Mouse (Mus musculus) thymus, postnatal 14 days (tissue): ENCODE measurements around the gene Tmem63c.

Experiments
- DNase-seq: peaks from one replicate; pipeline ENCODE4 v3.0.0; 2021

The Tmem63c gene

GRCm38 (mm10) chr12:87065446-87065845, 44.3 kb downstream of the Tmem63c start:
- DNase-seq: no peak

GRCm38 (mm10) chr12:87066429-87066828, 45.3 kb downstream of the Tmem63c start:
- no peak for DNase-seq

DNA sequence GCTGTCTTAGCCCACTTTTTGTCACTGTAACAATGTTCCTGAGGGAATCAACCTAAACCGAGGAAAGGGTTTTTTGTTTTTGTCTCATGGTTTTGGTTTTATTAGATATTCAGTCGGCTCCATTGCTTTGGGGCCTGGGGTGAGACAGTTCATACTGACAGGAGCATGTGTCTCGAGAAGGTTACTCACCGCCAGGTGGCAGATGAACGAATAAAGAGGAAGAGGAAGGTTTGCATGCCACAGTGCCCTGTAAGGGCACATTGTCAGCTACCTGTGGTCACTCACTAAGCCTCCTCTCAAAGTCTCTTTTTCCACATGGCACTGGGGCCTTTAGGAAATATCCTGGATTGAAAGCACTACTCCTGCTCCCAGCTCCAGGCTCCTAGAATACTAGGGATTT, 49.4 kb downstream of the Tmem63c start:
- DNase-seq: no peak

DNA sequence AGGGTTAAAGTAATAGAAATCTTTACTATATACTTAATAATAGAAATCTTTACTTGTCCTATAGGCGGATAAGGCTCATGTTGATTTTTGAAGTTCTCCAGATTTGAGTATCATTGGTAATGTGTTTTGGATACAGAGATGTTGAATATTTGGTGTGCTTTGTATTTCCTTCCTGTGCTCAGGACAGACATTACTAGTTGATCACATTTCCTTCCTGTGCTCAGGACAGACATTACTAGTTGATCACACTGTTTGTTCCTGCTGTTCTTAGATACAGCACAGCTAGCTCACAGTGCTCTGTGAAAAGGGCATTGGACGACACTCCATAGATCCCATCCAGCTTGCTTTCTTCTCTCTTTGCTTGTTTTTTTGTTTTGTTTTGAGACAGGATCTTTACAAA, 55.5 kb downstream of the Tmem63c start:
- DNase-seq: no peak

DNA sequence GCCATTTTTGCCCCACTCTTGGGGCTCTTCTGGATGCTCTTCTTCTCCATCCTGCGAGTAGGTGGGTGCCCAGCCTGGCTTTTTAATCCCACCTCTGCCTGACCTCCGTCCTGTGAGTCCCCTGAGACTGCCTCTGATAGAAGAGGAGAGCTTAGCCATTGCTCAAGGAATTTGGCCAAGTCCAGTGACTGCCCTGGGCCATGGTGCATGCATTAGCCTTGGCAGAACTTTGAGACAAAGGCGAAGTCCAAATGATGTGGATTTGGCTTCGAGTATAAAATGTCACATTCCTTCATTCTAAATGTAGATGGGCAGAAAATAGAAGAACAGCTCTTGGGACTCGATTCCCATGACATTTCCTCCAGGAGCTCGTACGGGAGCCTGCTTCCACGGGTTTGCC, 61.7 kb downstream of the Tmem63c start:
- no peak for DNase-seq

DNA sequence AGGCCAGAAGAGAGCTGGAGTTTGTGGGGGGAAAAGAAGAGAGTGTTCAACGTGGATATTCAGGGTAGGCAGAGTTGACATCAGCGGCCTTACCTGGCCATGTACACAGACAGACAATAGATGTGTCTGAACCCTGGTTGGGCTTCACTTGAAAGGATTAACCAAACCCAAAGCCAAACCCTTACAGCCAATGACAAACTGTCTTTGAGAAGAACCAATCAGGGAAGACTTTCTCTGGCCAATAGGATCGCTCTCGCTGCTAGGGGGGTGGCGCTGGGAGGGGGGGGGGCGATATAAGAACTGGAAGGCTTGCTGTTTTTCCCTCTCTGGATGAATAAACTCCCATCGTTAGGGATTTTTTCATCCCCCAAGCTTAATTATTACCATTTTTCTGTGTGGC, 66.1 kb downstream of the Tmem63c start:
- no peak for DNase-seq

DNA sequence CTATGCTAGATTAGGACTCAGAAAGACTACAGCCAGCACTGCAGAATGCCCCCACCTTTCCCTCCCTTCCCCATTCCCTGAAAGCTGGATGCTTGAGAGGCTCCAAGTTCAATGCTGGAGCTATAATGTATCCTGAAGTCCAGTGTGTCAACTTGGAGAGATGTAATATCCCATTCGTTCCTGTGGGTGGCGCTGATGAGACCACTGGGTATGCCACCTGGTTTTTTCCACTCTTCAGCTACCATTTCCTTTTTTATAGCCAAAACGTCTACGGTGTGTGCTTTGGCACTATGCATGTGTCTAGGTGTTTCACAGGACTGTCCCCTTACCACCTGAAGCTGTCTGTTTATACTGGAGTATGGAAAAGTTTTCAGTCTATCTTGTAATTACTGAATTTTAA, 67.2 kb downstream of the Tmem63c start:
- DNase-seq: peak; percentile 24

DNA sequence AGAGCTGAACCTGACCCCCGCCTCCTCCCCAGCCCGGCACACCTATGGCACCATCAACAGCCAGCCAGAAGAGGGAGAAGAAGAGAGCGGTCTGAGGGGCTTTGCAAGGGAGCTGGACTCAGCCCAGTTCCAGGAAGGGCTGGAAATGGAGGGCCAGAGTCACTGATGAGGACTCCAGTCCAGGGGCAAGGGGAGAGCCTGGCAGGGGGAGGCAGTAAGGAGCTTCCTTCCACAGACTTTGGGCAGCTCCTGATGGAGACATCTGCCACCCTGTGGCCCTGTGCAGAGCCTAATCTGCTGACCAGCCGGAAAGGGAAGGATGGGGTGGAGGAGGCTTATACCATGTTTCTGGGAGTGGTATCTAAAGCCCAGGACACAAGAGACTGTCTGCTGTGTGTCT, 68.1 kb downstream of the Tmem63c start:
- no peak for DNase-seq

- no peak for DNase-seq
Observed at GRCm38 (mm10) chr12:87089701-87090100, 68.6 kb downstream of the Tmem63c start.

GRCm38 (mm10) chr12:87091916-87092315, 70.8 kb downstream of the Tmem63c start:
- DNase-seq: peak; percentile 24

DNA sequence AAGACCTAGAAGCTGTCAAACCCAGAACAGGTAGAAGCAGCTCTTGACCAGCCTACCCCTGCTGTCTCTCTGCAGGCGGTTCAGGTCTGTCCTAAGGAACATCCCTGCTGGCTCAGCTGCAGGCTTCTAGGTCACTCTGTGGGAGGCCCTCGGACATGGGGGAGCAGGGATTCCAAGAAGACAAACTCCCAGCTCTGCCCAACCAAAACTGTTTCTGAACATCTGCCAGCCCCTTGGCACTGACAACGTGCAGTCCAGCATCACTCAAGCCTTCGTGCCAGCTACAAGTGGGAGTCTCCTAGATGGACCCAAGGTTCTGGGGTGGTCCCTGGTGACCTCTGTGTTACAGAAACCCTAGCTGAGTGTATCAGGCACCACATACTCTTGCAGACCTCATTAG, 72.1 kb downstream of the Tmem63c start:
- DNase-seq: no peak

DNA sequence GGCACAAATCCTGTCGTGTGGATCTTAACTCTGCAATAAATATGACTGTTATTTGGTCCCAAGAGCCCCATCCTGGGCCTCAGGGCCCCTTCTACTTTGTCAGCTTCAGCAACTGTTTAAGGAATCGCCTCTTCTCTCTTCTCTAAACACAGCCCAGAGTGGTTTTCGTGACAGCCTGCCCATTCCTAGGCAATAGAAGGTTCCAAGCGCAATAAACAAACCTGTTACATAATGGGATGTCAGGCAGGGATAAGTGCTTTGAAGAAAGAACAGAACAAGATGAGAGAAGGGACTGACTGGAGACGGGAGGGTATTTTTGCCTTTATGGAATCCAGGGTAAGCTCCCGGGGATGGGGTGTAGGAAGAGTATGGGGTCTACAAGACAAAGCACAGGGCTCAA, 72.5 kb downstream of the Tmem63c start:
- no peak for DNase-seq

DNA sequence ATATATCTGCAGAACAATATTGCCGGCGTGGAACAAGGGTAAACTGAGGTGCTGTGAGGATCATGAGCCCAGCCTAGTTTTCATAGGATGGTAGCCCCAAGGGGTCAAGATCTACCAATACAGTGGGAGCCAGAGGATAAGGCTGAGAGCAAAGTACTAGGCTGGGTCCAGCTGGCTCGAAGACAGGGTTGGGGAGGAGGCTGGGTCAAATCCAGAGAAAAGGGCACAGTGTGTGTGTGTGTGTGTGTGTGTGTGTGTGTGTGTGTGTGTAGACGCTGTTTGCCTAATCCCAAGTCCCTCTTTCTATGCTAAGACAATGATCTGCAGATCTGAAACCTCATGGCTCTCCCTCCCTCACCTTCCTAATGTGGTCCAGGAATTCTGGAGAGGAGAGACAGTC, 79.2 kb downstream of the Tmem63c start:
- no peak for DNase-seq

DNA sequence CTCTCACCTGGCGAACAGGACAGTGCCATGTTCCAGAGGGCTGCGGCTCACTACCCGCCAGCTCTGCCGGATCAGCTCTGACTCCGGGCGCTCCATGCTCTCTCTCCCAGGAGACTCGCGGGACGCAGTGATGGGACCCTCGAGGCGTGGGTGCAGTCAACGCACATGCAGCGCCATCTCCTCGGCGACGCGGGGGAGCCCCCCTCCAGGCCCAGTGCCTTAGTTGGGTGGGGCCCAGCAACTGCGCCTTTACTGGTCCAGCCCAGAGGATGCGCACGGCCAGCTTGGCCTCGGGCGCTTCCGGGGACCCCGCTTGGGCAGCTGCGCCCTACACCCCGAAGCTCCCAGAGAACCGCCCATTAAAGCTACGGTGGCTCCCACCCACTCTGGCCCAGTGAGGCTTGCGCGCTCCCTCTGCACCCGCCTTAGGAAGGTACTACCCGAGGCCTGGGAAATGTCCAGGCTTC, 81.1 kb downstream of the Tmem63c start, which contains the start of gene Ngb:
Gene Ngb, minus strand, starts transcription at position 375 of the 467 bp plus-strand sequence.
- no peak for DNase-seq

- no peak for DNase-seq
Observed at GRCm38 (mm10) chr12:87103471-87103870, 82.3 kb downstream of the Tmem63c start.

DNA sequence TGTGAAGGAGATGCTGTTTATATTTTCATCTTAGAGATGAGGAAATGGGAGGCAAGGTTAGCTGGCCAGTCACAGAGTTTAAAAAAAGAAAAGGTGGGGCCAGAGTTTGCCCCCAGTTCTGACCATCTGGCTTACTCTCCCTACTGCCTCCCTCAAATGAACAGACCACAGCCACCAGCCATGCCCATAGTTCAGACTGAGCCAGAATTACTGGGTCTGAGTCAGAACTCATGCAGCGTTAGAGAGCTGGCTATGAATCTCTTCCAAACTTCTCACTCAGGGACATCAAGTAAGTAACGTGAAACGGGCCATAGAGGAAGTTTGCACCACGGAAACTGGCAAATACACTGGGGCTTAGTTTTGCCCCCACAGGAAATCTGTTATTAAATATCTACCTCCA, 83.7 kb downstream of the Tmem63c start:
- no peak for DNase-seq

- DNase-seq: no peak
Observed at GRCm38 (mm10) chr12:87107357-87107977, 86.3 kb downstream of the Tmem63c start.

DNA sequence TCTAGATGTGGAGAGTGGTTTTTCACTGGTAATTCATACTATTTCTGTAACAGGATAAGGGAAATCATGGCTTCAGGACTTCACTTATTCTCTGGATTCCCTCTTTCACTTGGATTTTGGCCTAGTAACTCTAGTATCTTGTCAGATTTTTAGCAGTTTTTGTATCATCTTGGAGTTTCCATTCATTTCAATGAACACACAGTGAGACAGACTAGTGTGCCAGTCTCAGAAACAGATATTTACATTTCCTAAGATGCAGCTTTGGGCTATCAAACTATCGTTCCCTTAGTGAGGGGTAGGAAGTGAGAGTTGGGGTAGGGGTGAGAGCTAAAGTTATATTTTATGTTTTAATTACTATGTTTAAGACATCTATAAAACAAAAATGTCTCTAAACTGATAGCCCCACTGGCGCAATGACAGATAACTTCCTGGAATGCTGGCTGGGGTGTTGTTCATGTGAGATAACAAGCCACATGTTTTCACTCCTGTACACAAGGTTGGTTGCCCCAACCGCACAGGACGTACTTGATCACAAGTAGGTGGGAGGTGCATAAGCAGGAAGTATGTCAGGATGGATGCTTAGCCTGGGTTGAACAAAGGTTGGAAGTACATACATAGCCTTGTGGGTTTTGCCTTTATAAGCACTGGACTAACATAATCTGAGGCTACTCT, 100.9 kb downstream of the Tmem63c start:
- DNase-seq: no peak

DNA sequence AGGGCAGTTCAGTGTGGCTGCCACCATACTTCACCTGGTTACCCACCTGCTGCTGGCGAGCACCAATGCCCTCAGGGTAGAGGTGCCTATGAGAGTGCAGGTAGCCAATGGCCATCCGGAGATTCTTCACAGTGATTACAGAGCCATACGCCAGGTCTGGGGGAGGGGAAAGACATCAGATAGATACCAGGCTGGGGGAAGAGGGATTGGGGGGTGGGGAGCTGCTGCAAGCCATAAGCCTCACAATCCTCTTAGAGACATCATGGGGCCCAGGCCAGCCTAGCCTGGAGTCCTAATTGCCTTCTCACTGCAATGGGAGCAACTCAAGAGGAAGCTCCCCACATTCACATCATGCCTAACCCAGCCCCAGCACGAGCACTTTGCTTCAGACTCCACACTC, 106.1 kb downstream of the Tmem63c start:
- DNase-seq: no peak

DNA sequence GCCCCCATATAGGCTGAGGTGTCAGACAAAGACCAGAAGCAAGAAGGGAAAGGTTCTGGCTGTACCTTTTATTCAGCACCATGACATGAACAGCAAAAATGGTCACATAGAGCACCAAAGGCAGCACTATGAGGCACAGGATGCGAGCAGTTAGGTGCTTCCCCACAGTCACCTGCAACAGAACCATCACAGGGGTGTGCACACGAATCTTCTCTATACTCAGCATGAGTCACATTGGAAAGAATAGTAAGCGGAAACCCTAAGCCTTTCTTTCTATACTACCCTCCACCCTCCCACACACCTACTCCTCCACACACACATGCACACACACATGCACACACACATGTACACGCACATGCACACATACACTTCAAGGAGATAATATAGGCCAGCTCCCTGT, 109.1 kb downstream of the Tmem63c start:
- DNase-seq: no peak

- DNase-seq: no peak
Observed at GRCm38 (mm10) chr12:87131181-87131580, 110.0 kb downstream of the Tmem63c start.

- DNase-seq: peak; percentile 53
Observed at GRCm38 (mm10) chr12:87131619-87132018, 110.5 kb downstream of the Tmem63c start.

GRCm38 (mm10) chr12:87132210-87132609, 111.1 kb downstream of the Tmem63c start:
- DNase-seq: no peak

DNA sequence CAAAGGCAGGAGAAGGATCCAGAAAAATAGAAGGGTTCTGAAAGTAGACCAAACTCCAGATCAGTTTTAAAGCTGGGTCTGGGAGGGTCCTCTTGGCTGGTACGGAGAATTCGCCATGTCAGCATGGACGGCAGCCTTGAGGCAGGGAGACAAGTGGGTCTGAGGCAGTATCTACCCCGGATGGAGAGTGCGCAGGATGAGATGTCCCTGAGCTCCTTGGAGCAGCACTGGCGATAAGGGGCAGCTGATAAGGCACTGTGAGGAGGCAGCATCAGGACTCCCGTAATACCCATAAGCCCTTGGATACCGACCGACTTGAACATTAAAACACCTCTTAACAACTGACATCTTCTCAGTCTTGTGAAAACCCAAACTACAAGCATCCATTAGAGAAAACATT, 111.6 kb downstream of the Tmem63c start:
- no peak for DNase-seq
